Mouse (Mus musculus): ENCODE results near the gene Iqschfp.

The Iqschfp gene

DNA sequence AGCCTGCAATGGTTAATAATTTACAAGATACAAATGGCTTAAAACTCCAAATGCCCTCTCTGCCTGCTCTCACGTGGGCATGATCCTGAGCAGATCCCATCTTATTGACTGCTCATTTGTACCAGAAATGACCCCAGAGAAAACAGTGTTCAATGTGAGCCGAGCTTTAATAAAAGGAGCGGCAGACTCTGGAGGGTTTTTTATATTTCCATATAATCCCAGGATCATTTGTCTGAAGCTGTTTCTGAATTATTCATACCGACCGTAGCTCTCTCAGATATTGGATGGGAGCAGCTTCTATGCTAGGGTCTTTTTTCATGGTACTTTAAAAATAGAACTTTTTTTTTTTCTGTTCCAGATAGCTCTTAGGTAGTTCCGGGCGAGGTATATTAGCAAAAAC lies 67.6 kb downstream of the Iqschfp start:
- DNase-seq: no peak

DNA sequence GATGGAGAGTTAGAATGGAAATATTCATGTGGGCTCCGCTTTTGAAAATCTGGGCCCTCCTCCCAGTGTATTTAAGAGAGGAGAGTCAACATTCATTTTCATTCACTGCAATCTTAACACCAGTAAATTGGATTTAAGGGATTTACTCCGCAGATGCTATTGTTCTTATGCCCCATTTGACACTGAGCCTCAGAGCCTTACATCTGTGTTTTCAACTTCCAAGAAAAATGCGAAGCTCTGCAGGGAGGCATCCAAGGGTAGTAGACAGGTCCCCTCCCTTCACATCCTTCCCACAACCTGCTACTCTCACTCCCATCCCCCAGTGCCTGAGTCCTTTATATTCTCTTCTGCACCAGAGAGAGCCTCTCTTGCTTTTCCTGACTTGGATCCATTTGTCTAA lies 68.1 kb downstream of the Iqschfp start:
- DNase-seq: no peak

DNA sequence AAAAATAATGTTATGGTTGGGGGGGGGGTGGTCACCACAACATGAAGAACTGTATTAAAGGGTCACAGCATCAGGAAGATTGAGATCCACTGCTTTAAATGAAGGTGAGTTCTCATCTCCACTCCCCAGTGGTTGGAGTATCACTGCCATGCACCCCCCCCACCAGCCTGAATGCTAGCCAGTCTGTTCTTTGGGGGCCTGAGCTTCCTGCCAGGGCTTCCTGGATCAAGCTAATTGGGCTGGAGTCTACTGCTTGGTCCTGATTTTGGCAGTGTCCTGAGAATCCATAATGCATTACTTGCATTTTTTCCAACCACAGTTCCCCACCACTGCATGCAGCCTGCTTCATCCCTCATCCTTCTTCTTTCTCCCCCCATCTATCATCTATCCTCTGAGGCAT lies 68.7 kb downstream of the Iqschfp start:
- DNase-seq: no peak

DNA sequence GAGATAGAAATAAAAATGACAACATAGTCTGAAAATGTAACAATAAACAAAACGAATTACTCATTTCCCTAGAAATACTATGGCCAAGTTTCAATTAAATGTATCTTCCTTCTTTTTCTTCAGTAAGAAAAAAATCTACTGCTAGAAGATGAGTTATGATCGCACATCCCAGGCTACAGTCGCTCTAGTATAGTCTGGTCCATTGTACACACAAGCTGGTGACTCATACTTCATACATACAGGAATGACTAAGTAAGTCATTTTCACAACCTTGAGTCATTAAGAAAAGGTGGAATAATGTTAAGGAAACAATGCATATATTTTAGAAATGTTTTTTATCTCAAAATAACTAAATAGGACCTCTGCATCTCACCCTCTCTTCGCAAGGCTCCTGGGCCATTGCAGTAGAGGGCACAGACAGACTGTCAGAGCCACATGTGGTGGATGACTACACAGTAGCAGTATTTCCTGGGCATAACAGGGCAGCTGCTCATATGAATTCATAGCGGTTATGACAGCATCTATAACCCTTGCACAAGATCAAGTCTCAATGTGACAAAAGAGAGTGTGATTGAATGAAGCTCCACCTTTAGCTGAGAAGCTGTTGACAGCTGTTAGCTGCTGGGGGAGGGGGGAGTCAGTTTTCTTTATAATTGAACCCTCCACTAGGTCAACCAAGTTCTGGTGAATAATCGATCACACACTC lies 70.1 kb downstream of the Iqschfp start:
- no peak for DNase-seq

DNA sequence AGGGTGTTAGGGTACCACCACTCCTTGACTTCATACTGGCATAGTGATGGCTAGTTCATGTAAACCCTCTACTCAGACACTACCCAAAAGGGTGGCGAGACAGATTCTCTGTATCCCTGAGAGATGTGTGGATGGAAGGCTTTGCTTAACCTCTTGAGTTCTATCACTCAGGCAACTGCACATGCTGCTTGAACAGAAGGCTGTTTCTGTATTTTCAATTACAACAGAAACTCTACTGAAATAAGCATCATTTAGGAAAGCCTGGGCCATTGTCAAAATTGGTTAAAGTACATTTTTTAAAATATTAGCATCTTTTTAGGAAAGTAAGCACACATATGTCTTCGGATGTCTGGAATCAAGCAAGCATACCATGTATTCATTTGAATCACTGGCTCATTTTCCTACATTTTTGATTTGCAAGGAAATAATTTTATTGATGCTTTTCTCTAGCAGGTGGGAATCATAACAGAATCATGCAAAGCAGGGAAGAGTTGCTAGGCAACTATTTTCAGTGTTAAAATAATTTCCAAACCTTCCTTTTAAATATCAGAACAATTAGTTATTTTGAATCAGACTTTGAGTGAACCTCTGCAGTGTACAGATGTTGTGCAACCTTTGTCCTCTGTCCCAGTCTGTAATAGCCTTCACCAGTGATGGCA lies 82.4 kb downstream of the Iqschfp start:
- DNase-seq: no peak

DNA sequence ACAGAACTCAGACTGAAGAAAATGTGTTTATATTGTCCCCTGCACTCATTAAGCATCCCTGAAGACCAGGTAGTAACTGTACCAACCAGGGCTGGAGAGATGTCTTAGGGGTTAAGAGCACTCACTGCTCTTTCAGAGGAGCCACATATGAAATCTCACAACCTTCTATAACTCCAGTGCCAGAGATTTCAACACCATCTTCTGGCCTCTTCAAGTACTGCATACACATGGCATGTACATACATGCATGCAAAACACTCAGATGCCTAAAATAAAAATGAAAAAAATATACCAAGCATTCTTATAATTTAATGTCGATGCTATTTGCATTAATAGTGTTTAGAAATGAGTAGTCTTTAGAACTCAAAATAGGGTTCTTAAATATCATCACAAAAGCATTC lies 88.0 kb downstream of the Iqschfp start:
- no peak for DNase-seq

DNA sequence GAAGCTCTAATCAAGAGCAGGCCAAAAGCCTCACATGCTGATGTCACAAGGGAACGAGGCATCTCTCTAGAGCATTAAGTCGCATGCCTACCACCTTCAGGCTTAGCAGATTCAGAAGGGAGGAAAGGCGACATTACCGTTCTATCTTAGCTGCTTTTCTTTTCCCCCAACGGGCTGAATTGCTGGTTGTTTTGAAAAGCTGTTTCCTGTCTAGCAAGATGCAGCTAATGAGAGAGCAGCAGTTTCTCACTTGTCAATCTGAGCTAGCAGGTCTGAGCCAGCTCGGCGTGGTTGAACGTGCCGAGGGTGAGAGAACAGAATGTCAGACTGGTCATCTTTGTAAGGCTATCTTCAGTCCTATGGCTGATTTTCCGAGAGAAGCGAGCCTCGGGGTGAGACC lies 91.3 kb downstream of the Iqschfp start:
- DNase-seq: no peak

DNA sequence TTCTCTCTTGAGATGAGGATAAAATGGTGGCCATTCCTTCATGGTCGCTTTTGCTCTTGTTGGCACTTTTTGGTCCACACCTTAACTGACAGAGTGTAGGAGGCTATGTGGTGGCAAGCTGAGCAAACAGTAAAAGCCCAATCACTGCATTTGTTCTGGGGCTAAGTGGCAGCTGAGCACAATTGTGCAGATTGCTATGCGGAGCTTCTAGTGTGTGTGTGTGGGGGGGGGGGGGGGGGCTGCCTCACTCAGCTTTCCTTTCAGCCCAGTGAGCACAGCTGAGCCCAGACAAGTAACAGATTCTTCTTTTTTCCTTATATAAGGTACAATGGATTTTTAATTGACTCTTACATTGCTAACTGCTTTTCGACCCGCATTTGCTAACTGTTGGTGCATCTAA lies 110.4 kb downstream of the Iqschfp start:
- DNase-seq: no peak

DNA sequence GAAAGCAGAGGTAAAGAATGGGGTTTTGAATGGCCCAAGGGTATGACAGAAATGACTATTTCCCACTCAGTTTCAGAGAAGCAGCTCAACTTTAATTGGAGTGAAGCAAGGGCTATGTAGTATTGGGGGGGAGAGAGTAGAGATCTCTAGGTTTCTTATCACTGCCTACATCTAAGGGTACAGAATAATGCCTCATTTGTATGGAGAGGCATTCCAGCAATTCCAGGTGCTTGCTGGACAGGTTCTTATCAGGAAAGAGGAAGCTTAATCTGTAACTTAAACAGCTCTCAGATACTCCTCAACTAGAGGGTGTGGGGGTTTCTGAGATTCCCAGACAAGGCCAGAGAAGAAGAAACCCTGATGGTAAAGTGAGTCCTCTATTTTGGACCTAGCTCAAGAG lies 120.3 kb downstream of the Iqschfp start:
- no peak for DNase-seq

DNA sequence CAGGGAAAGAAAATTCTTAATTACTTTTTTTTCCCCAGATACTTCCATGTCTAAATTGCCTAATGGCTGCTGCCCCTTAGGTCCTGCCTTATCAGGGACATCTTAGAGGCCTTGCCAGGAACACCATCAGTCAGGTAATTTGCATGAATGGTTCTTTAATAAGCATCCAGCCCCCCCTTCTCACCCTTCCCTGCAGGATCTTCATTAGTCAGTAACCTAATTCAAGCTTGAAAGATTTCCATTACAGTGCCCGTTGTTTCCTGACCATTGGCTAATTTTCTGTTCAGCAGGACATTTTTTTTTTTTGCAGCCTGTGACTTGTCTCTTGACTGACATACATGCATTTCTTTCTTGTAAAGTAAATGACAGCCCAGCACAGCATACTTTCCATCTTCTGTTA lies 123.8 kb downstream of the Iqschfp start:
- DNase-seq: no peak

DNA sequence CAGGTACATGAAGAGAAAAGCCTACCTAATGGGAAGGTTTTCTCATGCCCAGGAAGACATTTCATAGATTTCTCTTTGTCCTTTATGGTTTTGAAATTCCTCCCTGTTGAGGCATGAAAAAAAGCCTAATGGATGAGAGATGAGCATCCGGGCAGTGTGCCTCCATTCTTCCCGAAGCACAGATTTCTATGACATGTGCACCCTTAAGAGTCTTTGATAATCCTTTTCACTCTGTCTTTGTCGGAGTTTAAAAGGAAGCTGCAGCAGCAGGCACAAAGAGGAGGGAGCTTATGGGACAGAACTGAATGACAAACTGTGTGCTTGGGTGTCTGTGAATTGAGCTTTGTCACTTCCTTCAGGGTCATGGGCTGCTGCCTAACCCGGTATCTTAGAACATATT lies 127.4 kb downstream of the Iqschfp start:
- no peak for DNase-seq

DNA sequence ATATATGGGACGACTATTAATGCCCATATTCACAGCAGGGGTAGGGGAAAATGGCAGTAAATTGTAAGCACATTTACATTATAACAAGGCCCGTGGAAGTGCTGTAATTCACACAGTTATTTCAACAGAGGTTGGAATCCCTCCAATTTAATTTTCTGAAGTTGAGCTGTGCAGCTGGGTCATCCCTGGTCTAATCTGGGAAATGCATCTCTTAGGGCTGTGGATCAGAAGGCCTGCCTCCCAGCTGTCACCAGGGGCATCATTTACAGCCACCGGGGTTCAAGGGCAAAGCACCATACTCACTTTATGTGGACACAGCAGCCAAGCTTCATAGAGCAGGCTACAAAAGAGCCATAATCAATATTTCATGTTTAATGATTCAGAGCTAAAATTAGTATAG lies 144.1 kb downstream of the Iqschfp start:
- DNase-seq: no peak

DNA sequence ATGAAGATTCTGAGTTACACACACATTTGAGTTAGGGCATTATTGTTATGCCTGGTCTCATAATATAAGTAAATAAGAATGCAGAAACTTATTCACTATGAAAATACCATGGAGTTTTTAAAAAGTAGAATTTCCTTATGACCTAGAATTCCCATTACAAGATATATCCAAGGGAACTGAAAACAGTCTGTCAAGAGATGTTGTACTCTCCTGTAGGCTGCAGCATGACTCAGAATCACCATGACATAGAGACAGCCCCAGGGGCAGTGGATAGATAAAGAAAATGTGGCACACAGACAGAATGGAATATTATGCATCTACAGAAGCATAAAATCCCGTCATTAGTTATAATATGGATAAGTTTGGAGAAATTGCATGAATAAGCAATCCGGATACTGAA lies 150.9 kb downstream of the Iqschfp start:
- no peak for DNase-seq

DNA sequence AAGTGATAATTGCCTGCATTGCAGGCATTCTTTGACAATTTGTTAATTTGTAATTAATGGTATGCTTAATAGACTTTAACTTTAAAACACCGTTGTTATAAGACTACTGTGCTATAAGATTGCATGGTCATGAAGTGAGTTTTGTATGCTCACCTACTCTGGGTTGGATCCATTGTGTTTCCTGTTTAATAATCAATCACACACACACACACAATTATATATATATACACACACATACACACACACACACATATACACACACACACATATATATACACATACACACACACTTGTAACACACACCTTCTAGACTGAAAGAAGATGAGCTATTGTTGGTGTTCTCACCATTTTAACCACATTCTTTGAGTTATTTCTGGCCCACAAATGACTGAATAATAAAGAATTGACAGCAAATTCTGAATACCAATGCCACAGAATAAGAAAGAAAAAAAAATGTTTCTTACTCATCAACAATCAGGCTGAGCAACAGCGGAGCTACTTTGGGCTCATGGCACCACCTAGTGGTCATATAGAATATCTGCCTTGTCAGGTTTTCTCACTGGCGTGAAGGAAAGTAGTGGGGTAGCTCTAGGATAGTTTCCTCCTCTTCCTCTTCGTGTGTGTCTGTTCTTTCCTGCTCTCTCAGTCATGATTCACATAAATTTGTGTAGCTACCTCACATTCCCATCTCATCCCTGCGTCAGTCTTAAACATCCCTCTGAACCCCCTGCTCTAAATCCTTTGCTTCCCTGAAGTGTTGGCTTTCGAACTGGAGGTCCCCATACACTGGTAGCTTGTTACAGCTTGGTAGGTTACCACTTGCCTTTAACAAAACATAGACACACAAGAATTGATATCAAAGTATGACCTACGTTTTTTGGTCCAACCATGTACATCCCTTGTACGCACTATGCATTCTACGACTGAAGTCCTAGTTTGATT lies 153.7 kb downstream of the Iqschfp start:
- peak; percentile 5 for DNase-seq

DNA sequence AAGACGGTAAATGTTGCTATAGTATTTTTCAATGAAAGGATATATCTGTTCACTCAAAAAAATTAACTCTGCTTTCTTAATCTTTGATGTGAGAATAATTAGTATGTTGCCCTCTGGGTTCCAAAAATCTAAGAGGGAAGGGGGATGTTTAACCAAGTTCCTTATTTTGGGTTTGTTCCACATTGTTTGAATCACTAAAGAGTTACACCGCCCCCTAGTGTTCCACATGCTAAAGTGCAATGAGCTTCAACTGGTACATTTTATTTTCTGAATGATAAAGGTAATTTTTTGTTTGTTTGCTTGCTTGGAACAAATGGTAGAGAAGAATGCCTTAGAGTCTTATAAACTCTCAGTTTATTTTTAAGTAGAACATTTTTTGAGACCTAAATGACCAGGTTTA lies 161.5 kb downstream of the Iqschfp start:
- no peak for DNase-seq

DNA sequence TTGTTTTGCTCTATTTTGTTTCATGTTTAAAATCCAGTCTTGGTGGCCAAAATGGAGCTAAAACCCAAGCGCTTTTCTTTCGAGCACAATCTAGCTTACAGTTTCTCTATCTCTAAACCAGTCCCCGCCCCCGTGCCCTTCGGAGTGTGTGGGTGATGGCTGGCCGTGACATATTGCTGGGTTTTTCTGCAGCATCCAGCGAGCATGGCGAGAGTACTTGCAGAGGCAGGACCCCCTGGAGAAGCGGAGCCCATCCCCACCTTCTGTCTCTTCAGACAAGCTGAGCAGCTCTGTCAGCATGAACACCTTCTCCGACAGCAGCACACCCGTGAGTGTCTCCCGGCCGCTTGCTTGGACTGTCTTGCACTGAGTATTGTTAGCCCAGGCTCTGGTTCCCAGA lies 163.0 kb downstream of the Iqschfp start:
- DNase-seq: no peak

DNA sequence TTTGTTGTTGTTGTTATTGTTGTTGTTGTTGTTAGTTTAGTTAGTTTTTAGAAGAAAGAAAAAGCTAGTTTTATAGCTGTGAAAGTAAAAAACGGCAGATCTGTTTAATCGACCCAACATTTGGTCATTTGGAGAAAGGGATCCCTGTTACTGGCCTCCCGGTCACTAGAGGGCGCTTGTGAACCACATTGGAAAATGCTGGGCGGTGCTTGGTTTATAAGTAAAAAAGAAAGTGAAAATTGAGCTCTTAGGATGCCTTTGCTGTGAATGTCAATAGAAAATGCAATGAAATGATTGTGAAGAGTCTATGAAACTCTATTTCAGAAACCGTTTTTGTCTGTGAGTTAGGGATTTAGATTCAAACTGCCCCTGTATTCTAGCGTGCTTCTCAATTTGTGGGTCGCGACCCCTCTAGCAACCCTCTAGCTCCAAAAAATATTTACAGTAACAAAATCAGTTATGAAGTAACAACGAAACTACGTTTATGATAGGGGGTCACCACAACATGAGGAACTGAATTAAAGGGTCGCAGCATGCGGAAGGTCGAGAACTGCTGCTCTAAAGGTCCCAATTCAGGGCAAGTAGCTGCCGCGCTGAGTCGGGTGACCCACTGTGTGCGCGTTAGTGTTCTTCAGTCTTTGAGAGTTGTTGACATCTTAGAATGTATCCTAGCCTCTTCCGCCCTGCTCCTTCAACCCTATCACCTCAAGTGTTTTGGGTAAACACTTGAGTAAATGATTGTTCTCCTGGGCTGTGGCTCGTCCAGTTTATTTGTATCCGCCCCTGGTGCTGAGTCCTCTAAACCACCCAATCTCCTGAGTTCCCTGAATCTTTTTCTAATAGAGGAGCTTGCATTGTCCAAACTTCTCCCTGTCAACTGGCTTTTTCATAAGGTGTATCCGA lies 164.6 kb downstream of the Iqschfp start:
- peak; percentile 55 for DNase-seq

DNA sequence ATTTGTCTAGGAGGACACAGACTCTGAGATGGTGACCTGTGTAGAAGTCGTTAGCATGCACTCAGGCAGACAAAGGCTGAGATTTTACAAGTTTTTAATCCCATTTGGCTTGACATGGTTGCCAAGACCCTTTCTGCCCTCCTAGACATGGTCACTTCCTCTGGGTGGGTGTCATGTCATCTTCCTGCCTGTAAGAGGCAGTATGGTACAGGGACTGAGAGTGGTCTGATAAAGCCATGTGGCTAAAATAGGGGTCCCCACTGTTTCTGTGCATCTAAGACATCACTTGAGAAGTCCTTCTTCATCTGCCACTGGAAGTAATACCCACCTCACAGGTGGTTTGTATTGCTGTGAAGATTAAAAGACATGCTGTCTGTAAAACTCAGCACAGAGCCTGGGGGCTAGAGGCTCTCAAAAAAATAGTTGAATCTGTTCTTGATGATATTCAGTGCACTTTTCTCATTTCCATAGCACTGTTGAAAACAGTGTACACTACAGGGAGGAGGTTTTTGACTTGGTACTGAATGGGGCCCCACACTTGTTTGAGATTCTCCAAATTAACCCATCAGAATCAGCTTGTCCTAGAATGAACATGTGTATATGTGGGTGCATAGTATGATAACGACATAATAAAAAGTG lies 167.2 kb downstream of the Iqschfp start:
- DNase-seq: no peak

DNA sequence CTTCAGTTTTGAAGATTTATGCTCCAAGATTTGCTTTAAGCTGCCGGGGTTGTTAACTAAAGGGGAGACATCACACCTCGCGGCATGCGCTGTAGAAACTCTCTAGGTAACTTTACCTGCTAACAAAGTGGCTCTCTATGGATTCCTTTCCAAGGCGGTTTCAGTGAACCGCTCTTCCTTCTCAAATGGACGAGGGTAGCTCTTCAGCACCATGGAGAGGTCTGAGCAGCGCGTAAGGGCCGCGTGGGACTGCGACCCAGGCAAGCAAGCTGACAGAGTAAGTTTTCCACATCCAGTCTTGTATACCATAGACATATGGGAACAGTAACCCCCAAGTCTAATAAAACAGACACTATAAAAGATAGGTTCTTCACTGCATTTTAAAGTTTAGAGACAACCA lies 172.7 kb downstream of the Iqschfp start, which contains the start of gene Schip1:
Schip1 (plus strand) TSS at position 72 of the 400 bp plus-strand sequence.
- DNase-seq: no peak

DNA sequence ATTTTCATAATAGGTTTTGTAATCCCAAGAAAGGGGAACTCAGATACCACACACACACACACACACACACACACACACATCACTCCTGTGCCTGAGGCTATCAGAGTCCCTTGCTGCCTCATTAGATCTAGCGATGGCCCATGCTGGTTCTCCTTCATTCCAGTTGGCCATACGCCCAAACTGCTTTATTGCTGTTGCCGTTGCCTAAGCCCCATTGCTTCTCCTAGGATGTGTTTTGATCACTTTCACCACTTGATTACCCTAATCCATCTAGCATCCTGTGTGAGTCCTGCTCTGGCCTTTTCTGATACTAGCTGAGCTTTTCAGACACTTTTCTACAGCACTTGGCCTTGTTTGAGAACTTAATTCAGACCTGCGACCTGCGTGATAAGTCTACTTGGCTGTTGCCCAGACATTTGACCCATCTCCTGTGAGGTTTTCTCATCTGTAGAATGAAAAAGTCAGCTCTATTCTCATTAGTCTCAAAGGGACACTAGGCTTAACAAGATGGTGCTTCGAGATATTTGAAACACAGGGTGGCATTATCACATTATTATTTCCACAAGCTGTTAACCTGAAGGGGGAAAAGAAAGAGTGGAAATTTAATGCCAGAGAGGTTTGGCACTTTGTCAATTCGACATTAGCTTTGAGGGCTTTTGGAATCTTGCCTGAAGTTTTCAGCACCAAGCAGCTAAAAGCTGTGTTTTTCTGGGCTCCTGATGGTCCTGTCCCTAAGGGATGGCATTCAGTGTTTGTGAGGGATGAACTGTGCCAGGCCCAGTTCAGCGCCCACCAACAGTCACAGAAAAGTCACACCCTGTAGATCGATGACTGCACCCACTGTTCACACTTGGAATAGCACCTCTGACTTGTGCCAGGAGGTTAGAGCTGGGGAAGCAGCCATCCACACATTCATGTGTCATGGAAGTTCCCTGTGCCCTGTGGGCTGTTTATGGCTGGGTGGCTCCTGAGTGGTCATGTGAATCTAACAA lies 179.7 kb downstream of the Iqschfp start:
- no peak for DNase-seq

DNA sequence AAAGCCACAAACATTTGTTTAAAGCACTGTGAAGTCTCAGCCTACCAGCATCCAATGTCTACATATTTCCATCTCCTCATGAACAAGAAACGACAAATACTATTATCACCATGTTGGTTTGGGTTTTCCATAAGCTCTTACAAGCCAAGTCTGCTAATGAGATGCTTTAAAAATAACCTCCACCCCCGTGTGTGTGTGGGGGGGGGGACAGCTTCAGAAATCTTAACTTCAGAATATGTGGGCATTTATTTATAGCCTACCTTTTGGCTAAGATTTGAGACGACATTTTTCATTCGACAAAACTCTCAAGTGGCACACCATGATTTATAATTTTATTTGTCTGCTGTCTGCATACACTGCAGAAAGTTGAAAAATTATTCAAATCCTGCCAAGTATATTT lies 185.4 kb downstream of the Iqschfp start:
- DNase-seq: no peak
